Mouse (Mus musculus) heart, postnatal 0 days (tissue): ENCODE data around the gene Dcaf8.

Experiments used
- CTCF ChIP-seq: IDR thresholded peaks from 2 replicates; pipeline ENCODE4 v1.5.1; 2016; ENCODE audit warnings: antibody characterized with exemption, control low read depth, low read depth
- EP300 ChIP-seq: IDR thresholded peaks from 2 replicates; pipeline ENCODE4 v1.6.1; 2016; ENCODE audit warnings: antibody characterized with exemption, low read depth

- TF ChIP-seq CTCF (no peak), EP300 (no peak)
Measured at GRCm38 (mm10) chr1:172203566-172203965, 55.7 kb downstream of the Dcaf8 start.
